Mouse (Mus musculus): ENCODE measurements around the gene Stat6.
A peak's percentile ranks its signal among the peaks of the same experiment; 100 is the strongest.

Gene Stat6

GRCm38 (mm10) chr10:127615591-127615990 is 27.2 kb upstream of the Stat6 start:
- no peak for DNase-seq

- no peak for DNase-seq
Observed at GRCm38 (mm10) chr10:127616261-127616679, 26.5 kb upstream of the Stat6 start.

- no peak for DNase-seq
Observed at GRCm38 (mm10) chr10:127617294-127617693, 25.5 kb upstream of the Stat6 start.

- DNase-seq, result no peak
Observed at GRCm38 (mm10) chr10:127618173-127618572, 24.6 kb upstream of the Stat6 start.

- DNase-seq, result no peak
Observed at GRCm38 (mm10) chr10:127619119-127619721, 23.6 kb upstream of the Stat6 start.

GRCm38 (mm10) chr10:127619941-127620405 is 22.8 kb upstream of the Stat6 start:
- DNase-seq, result no peak

GRCm38 (mm10) chr10:127620406-127621190 is 22.2 kb upstream of the Stat6 start, which contains the start of gene Lrp1:
TSS of gene Lrp1 (minus strand) at chr10:127621148.
- DNase-seq, result peak; percentile 68

GRCm38 (mm10) chr10:127621191-127622056 is 21.4 kb upstream of the Stat6 start:
- peak; percentile 90 for DNase-seq

GRCm38 (mm10) chr10:127622057-127622392 is 20.8 kb upstream of the Stat6 start:
- DNase-seq, result no peak

GRCm38 (mm10) chr10:127622661-127623060 is 20.1 kb upstream of the Stat6 start:
- DNase-seq, result no peak

GRCm38 (mm10) chr10:127623439-127624216 is 19.2 kb upstream of the Stat6 start:
- no peak for DNase-seq

GRCm38 (mm10) chr10:127626433-127626832 is 16.4 kb upstream of the Stat6 start:
- no peak for DNase-seq

- DNase-seq, result no peak
Observed at GRCm38 (mm10) chr10:127631261-127632214, 11.2 kb upstream of the Stat6 start.

GRCm38 (mm10) chr10:127632668-127633271 is 10.0 kb upstream of the Stat6 start:
- DNase-seq, result no peak

GRCm38 (mm10) chr10:127640421-127640820 is 2.4 kb upstream of the Stat6 start:
- no peak for DNase-seq

- peak; percentile 86 for DNase-seq
Observed at GRCm38 (mm10) chr10:127641861-127642771, 670 bp upstream of the Stat6 start.

GRCm38 (mm10) chr10:127643553-127644238 is 910 bp downstream of the Stat6 start:
- no peak for DNase-seq

- no peak for DNase-seq
Observed at GRCm38 (mm10) chr10:127645791-127646190, 3.0 kb downstream of the Stat6 start.
